Mouse (Mus musculus) stomach, embryonic 14.5 days (tissue): ENCODE data around the gene Fam49a. TPM values are rescaled to one million over a fixed set of nuclear protein-coding genes. Genes with fewer than 3 reads are reported as not detected.
A peak's percentile ranks its signal among the peaks of the same experiment; 100 is the strongest.

Experiments
- ATAC-seq: fragments of 200-750 bp; cut with Nextera tagmentation; 2 replicates; pipeline ENCODE4 v1.8.0; 2017; ENCODE audit warnings: low read depth, moderate TSS enrichment; ENCODE audit not compliant: insufficient number of reproducible peaks, insufficient read depth, low FRiP score
- H3K27ac ChIP-seq: fragments of 300-500 bp; sonication (generic); 2 replicates; pipeline ENCODE4 v1.5.1; 2014; ENCODE audit warnings: mild to moderate bottlenecking, low read length, moderate library complexity, mixed read lengths
- H3K27me3 ChIP-seq: fragments of 300-500 bp; sonication (generic); 2 replicates; pipeline ENCODE4 v1.6.1; 2014; ENCODE audit warnings: low read length, control low read depth, mixed read lengths; ENCODE audit not compliant: control insufficient read depth, insufficient read depth
- H3K36me3 ChIP-seq: fragments of 300-500 bp; sonication (generic); 2 replicates; pipeline ENCODE4 v1.6.1; 2014; ENCODE audit warnings: mild to moderate bottlenecking, control low read depth, low read length, moderate library complexity, mixed read lengths; ENCODE audit not compliant: control insufficient read depth, insufficient read depth
- H3K4me1 ChIP-seq: fragments of 300-500 bp; sonication (generic); 2 replicates; pipeline ENCODE4 v1.6.1; 2014; ENCODE audit warnings: low read length, control low read depth, mixed read lengths; ENCODE audit not compliant: control insufficient read depth, insufficient read depth
- H3K4me2 ChIP-seq: fragments of 300-500 bp; sonication (generic); replicated peaks from 2 replicates; pipeline ENCODE4 v1.6.1; 2014; ENCODE audit warnings: low read depth, low read length, control low read depth
- H3K4me3 ChIP-seq: fragments of 300-500 bp; sonication (generic); 2 replicates; pipeline ENCODE4 v1.5.1; 2014; ENCODE audit warnings: low read depth, low read length, control low read depth
- H3K9ac ChIP-seq: fragments of 300-500 bp; sonication (generic); replicated peaks from 2 replicates; pipeline ENCODE4 v1.6.1; 2014; ENCODE audit warnings: low read depth, mild to moderate bottlenecking, control low read depth, low read length, moderate library complexity, mixed read lengths
- H3K9me3 ChIP-seq: fragments of 300-500 bp; sonication (generic); 2 replicates; pipeline ENCODE4 v1.6.1; 2016; ENCODE audit warnings: low read depth, low read length, control low read depth; ENCODE audit not compliant: control insufficient read depth
- WGBS: fragments of 180-500 bp; shearing (Covaris S2); extraction: QIAGEN DNeasy Blood & Tissue Kit; methylation state at CpG from one replicate; pipeline ENCODE4 v1.1.7; 2014; 5-methylcytosine and 5-hydroxymethylcytosine counted together
- polyA plus RNA-seq: library from polyadenylated mRNA; unstranded; fragments of >200 nt; fragmentation: Nextera tagmentation; extraction: Ambion mirVana; gene quantifications from 2 replicates; pipeline ENCODE4 v1.2.1, GENCODE M21; 2014

Gene Fam49a
- polyA plus RNA-seq, 1 experiment from 2014 or later, result 19.9 TPM

- Histone ChIP-seq H3K4me2 (no peak overlapping the region), H3K9me3 (no peaks in the 10 kb centered on the region), H3K27ac (no peak overlapping the region), H3K36me3 (no peaks in the 10 kb centered on the region), H3K27me3 (no peaks in the 10 kb centered on the region), H3K9ac (no peak overlapping the region), H3K4me1 (peaks cover 5% of the 10 kb centered on the region), H3K4me3 (no peak overlapping the region)
- WGBS, result 79% methylated on average over 6 of the region's 6 CpGs
- ATAC-seq, result no peak
These were observed 87.8 kb downstream of the Fam49a start for GRCm38 (mm10) chr12:12349645-12350288.

GRCm38 (mm10) chr12:12351816-12352552 is 90.0 kb downstream of the Fam49a start:
- H3K9me3 ChIP-seq, result no peaks in the 10 kb centered on the region
- ATAC-seq, result no peak
- WGBS, result 43% methylated on average over 11 of the region's 11 CpGs
- H3K4me2 ChIP-seq, result no peak overlapping the region
- no peaks in the 10 kb centered on the region for H3K27me3 ChIP-seq
- H3K36me3 ChIP-seq, result no peaks in the 10 kb centered on the region
- H3K4me3 ChIP-seq, result no peak overlapping the region
- H3K9ac ChIP-seq, result no peak overlapping the region
- no peak overlapping the region for H3K27ac ChIP-seq
- peaks cover 5% of the 10 kb centered on the region for H3K4me1 ChIP-seq

- Histone ChIP-seq H3K4me3 (no peak overlapping the region), H3K36me3 (no peaks in the 10 kb centered on the region), H3K4me2 (no peak overlapping the region), H3K4me1 (peaks cover 5% of the 10 kb centered on the region), H3K9me3 (no peaks in the 10 kb centered on the region), H3K27me3 (no peaks in the 10 kb centered on the region), H3K9ac (no peak overlapping the region), H3K27ac (peak overlapping the region; percentile 48)
- WGBS, result 33% methylated on average over 10 of the region's 10 CpGs
- no peak; the same call in 1 of the 2 replicates for ATAC-seq
These were observed 92.2 kb downstream of the Fam49a start for GRCm38 (mm10) chr12:12354115-12354653.

GRCm38 (mm10) chr12:12356048-12356447 is 94.1 kb downstream of the Fam49a start:
- H3K4me2 ChIP-seq, result no peak overlapping the region
- H3K9me3 ChIP-seq, result no peaks in the 10 kb centered on the region
- peaks cover 5% of the 10 kb centered on the region for H3K4me1 ChIP-seq
- H3K4me3 ChIP-seq, result no peak overlapping the region
- no peaks in the 10 kb centered on the region for H3K27me3 ChIP-seq
- no peaks in the 10 kb centered on the region for H3K36me3 ChIP-seq
- no peak for ATAC-seq
- no peak overlapping the region for H3K9ac ChIP-seq
- H3K27ac ChIP-seq, result no peak overlapping the region
- WGBS, result 57% methylated on average over 9 of the region's 9 CpGs

- Histone ChIP-seq H3K4me3 (no peak overlapping the region), H3K4me1 (peaks cover 5% of the 10 kb centered on the region), H3K27ac (peak overlapping the region; percentile 18; the same call in 1 of the 2 replicates), H3K9ac (no peak overlapping the region), H3K27me3 (no peaks in the 10 kb centered on the region), H3K36me3 (no peaks in the 10 kb centered on the region), H3K4me2 (no peak overlapping the region), H3K9me3 (no peaks in the 10 kb centered on the region)
- ATAC-seq, result no peak
- 36% methylated on average over 1 of the region's 1 CpGs for WGBS
These were observed 94.5 kb downstream of the Fam49a start for GRCm38 (mm10) chr12:12356463-12356862.

GRCm38 (mm10) chr12:12356946-12357345 is 95.0 kb downstream of the Fam49a start:
- no peak overlapping the region for H3K4me2 ChIP-seq
- peaks cover 5% of the 10 kb centered on the region for H3K4me1 ChIP-seq
- H3K27ac ChIP-seq, result peak overlapping the region; percentile 18; the same call in 1 of the 2 replicates
- no peaks in the 10 kb centered on the region for H3K27me3 ChIP-seq
- no peak overlapping the region for H3K9ac ChIP-seq
- WGBS, result 69% methylated on average over 5 of the region's 5 CpGs
- no peak overlapping the region for H3K4me3 ChIP-seq
- no peaks in the 10 kb centered on the region for H3K9me3 ChIP-seq
- no peak for ATAC-seq
- H3K36me3 ChIP-seq, result no peaks in the 10 kb centered on the region

GRCm38 (mm10) chr12:12359923-12360322 is 98.0 kb downstream of the Fam49a start:
- Histone ChIP-seq H3K4me3 (no peak overlapping the region), H3K4me1 (no peaks in the 10 kb centered on the region; the same call in 1 of the 2 replicates), H3K27ac (no peak overlapping the region), H3K27me3 (no peaks in the 10 kb centered on the region), H3K9ac (no peak overlapping the region), H3K4me2 (no peak overlapping the region), H3K9me3 (no peaks in the 10 kb centered on the region), H3K36me3 (no peaks in the 10 kb centered on the region)
- 92% methylated on average over 5 of the region's 5 CpGs for WGBS
- ATAC-seq, result no peak

- H3K4me2 ChIP-seq, result no peak overlapping the region
- H3K4me3 ChIP-seq, result no peak overlapping the region
- 92% methylated on average over 10 of the region's 10 CpGs for whole genome bisulfite sequencing
- H3K9ac ChIP-seq, result no peak overlapping the region
- H3K27me3 ChIP-seq, result no peaks in the 10 kb centered on the region
- no peak for ATAC-seq
- no peaks in the 10 kb centered on the region for H3K9me3 ChIP-seq
- no peaks in the 10 kb centered on the region for H3K36me3 ChIP-seq
- H3K4me1 ChIP-seq, result no peaks in the 10 kb centered on the region
- H3K27ac ChIP-seq, result no peak overlapping the region
These were observed 100.4 kb downstream of the Fam49a start for GRCm38 (mm10) chr12:12362371-12362770.
